Mouse (Mus musculus): ENCODE data around the gene Crot. TPM values are rescaled to one million over a fixed set of nuclear protein-coding genes. Genes with fewer than 3 reads are reported as not detected.
"Not testable (repeated sequence)": the region's sequence is repeated elsewhere in the genome, so short reads cannot be mapped to it uniquely, and the experiment has no call there.

Gene Crot
- polyA plus RNA-seq, 1 experiment from 2014 or later: 26.3 TPM

DNA sequence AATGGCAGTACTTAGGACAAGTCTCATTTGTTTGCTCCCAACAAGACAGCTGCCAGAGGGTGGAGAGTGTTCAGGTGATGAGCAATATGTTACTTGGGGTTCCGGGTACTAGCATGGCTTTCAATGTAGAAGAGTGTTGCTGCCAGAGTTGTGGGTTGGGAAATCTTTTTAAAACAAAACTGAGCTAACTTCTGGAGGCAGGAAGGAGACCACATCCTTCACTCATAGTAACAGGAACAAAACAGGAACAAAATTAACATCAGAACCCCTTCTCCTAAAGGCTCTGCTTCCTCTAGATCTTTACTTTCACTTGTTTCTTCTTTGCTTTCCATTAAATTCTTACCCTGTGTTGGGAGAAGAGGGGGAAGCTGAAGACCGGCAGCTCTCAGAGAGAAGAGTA, 43.5 kb downstream of the Crot start:
- Histone ChIP-seq H3K36me3 (ENCODE audit: insufficient read depth, low read length) (no peaks in the 10 kb centered on the region), H3K4me1 (ENCODE audit: insufficient read depth, low read depth, low read length) (no peaks in the 10 kb centered on the region), H3K27ac (ENCODE audit: low read length) (no peak overlapping the region), H3K9me3 (ENCODE audit: low read length) (no peaks in the 10 kb centered on the region), H3K27me3 (replicated peaks; ENCODE audit: insufficient read depth, low read length) (no peaks in the 10 kb centered on the region), H3K4me2 (replicated peaks; ENCODE audit: low read depth, low read length) (no peak overlapping the region), H3K4me3 (ENCODE audit: low read depth, low read length) (no peak overlapping the region), H3K9ac (replicated peaks; ENCODE audit: low read depth) (no peak overlapping the region)
- DNase-seq (ENCODE audit: low spot score) (no peak), ATAC-seq (no peak)
- WGBS: 80% methylated on average over 2 of the region's 2 CpGs
- TF ChIP-seq EP300 (IDR thresholded peaks at IDR 0.05): no peak
- no peak for TF ChIP-seq CTCF (IDR thresholded peaks at IDR 0.05)

DNA sequence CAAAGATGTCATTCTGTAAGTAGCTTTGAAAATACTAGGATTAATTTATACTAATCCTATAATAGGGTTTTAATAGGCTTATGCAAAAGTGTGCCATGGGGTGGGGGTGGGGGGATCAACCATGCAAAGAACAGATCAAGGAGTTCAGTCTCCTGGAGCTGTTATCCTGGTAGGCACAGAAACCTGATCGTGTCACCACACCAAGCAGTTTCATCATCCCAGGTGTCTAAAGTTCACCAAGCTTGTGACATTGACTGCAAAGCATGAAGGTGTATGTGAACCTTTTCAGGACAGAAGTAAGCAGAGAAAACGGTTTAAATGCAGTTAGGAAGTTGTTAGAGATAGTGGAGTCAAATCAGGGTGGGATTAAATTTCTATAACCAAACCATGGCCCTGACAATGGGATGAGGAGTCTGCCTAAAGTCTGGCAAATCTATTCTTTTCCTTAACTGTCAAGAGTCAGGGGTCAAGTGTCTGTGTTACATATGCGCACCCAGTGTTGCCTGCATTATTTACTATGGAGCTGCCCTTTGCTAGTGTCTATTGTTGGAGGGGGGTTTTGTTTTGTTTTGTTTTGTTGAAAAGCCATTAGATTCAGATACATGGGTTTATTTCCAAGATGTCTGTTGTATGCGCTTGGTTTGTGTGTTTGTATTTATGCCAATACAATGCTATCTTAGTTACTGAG, 49.6 kb downstream of the Crot start:
- Histone ChIP-seq H3K4me3 (ENCODE audit: low read depth, low read length) (no peak overlapping the region), H3K36me3 (ENCODE audit: insufficient read depth, low read length) (no peaks in the 10 kb centered on the region), H3K4me1 (ENCODE audit: insufficient read depth, low read depth, low read length) (no peaks in the 10 kb centered on the region), H3K9ac (replicated peaks; ENCODE audit: low read depth) (no peak overlapping the region), H3K27me3 (replicated peaks; ENCODE audit: insufficient read depth, low read length) (no peaks in the 10 kb centered on the region), H3K9me3 (ENCODE audit: low read length) (no peaks in the 10 kb centered on the region), H3K27ac (ENCODE audit: low read length) (no peak overlapping the region), H3K4me2 (replicated peaks; ENCODE audit: low read depth, low read length) (no peak overlapping the region)
- ATAC-seq (no peak), DNase-seq (ENCODE audit: low spot score) (no peak)
- 67% methylated on average over 4 of the region's 4 CpGs for WGBS
- no peak for TF ChIP-seq EP300 (IDR thresholded peaks at IDR 0.05)

DNA sequence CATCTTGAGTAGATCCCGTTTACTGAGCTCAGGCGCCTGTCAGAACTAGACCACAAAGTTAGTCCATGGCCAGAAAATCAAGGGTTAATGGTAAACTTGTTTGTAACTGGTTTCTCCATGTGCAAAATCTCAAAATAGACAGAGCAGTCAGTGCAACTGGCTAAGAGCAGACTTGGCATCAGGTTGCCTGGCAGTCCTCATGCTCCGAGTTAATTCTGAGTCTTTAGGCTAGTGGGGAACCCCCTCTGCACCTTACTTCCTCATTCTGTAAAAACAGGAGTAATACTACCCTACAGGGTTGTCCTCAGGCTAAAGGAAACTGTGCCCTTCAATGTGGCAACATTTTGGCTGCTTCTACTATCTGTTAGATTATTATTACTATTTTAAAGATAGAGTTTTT, 53.3 kb downstream of the Crot start:
- H3K9me3 ChIP-seq (ENCODE audit: low read length): no peaks in the 10 kb centered on the region
- no peak overlapping the region for H3K9ac ChIP-seq (replicated peaks; ENCODE audit: low read depth)
- H3K4me1 ChIP-seq (ENCODE audit: insufficient read depth, low read depth, low read length): no peaks in the 10 kb centered on the region
- DNase-seq (ENCODE audit: low spot score) (peak; percentile 37), ATAC-seq (no peak)
- H3K27me3 ChIP-seq (replicated peaks; ENCODE audit: insufficient read depth, low read length): no peaks in the 10 kb centered on the region
- H3K4me3 ChIP-seq (ENCODE audit: low read depth, low read length): no peak overlapping the region
- no peak overlapping the region for H3K27ac ChIP-seq (ENCODE audit: low read length)
- no peaks in the 10 kb centered on the region for H3K36me3 ChIP-seq (ENCODE audit: insufficient read depth, low read length)
- H3K4me2 ChIP-seq (replicated peaks; ENCODE audit: low read depth, low read length): no peak overlapping the region
- TF ChIP-seq CTCF (IDR thresholded peaks at IDR 0.05) (no peak), EP300 (IDR thresholded peaks at IDR 0.05) (no peak)
- 69% methylated on average over 3 of the region's 3 CpGs for WGBS

DNA sequence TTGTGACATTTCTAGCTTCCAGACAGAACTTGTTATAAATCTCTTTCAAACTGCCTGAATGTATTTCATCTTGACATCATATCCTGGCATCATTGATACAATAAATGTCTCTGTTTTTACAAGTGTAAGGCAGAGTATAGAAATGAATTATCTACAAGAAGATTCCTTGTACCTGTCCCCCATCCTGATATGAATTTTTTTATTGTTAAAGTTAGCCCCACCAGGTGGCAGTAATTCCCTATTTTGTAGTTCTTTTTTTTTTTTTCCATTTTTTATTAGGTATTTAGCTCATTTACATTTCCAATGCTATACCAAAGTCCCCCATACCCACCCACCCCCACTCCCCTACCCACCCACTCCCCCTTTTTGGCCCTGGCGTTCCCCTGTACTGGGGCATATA, 55.9 kb downstream of the Crot start:
- DNase-seq (ENCODE audit: low spot score); ATAC-seq: not testable (repeated sequence)
- WGBS: no CpG with 5 or more reads among the region's 1 CpGs

DNA sequence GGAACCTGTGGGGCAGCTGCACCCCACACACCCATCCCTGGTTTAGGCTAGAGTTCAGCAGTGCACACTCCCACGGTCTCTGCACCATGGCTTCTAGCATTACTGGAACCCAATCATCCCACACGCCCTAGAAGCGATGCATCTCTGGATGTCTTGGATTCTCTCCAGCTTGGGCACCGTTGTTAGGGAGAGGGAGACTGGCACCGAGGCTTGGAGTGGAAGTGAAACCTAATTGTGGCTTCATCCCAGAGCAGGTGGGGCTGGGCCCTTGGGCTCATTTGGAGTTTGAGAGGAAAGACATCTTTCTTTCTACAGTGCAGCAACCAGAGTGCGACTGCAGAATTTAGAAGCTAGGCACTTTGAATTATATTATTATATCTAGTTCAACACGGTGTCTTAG, 59.2 kb downstream of the Crot start:
- H3K4me3 ChIP-seq (ENCODE audit: low read depth, low read length): no peak overlapping the region
- no peak overlapping the region for H3K4me2 ChIP-seq (replicated peaks; ENCODE audit: low read depth, low read length)
- no peak for TF ChIP-seq EP300 (IDR thresholded peaks at IDR 0.05)
- TF ChIP-seq CTCF (IDR thresholded peaks at IDR 0.05): no peak
- H3K9ac ChIP-seq (replicated peaks; ENCODE audit: low read depth): no peak overlapping the region
- H3K27ac ChIP-seq (ENCODE audit: low read length): no peak overlapping the region
- H3K27me3 ChIP-seq (replicated peaks; ENCODE audit: insufficient read depth, low read length): no peaks in the 10 kb centered on the region
- WGBS: 77% methylated on average over 7 of the region's 7 CpGs
- no peak for ATAC-seq
- no peaks in the 10 kb centered on the region for H3K4me1 ChIP-seq (ENCODE audit: insufficient read depth, low read depth, low read length)
- no peaks in the 10 kb centered on the region for H3K36me3 ChIP-seq (ENCODE audit: insufficient read depth, low read length)
- H3K9me3 ChIP-seq (ENCODE audit: low read length): no peaks in the 10 kb centered on the region
- DNase-seq (ENCODE audit: low spot score): no peak

More for the DNA sequence above, 55.9 kb downstream of the Crot start:
- not testable (repeated sequence) for H3K36me3 ChIP-seq (ENCODE audit: insufficient read depth, low read length); H3K4me1 ChIP-seq (ENCODE audit: insufficient read depth, low read depth, low read length); H3K27ac ChIP-seq (ENCODE audit: low read length); H3K9me3 ChIP-seq (ENCODE audit: low read length); H3K27me3 ChIP-seq (replicated peaks; ENCODE audit: insufficient read depth, low read length); H3K4me3 ChIP-seq (ENCODE audit: low read depth, low read length); H3K9ac ChIP-seq (replicated peaks; ENCODE audit: low read depth); H3K4me2 ChIP-seq (replicated peaks; ENCODE audit: low read depth, low read length)

DNA sequence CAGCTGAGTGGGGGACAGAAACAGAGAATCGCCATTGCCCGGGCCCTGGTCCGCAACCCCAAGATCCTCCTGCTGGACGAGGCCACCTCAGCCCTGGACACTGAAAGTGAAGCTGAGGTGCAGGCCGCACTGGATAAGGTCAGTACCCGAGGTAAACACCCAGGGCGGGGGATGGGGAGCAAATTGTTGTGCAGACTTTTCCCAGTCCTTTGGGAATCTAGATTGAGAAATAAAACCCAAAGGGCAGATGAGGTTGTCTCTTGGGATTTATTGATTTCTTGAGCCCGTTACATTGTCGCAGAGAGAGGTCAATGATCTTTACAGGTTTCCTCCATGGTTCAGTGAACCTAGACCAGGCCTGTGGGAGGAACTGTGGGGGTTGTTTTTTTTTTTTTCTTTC, 68.7 kb downstream of the Crot start:
- DNase-seq (ENCODE audit: low spot score) (no peak), ATAC-seq (no peak)
- WGBS: 81% methylated on average over 9 of the region's 9 CpGs
- TF ChIP-seq CTCF (IDR thresholded peaks at IDR 0.05): no peak
- no peak for TF ChIP-seq EP300 (IDR thresholded peaks at IDR 0.05)
- no peak overlapping the region for H3K27ac ChIP-seq (ENCODE audit: low read length)
- H3K4me3 ChIP-seq (ENCODE audit: low read depth, low read length): no peak overlapping the region
- no peak overlapping the region for H3K4me2 ChIP-seq (replicated peaks; ENCODE audit: low read depth, low read length)
- H3K36me3 ChIP-seq (ENCODE audit: insufficient read depth, low read length): no peaks in the 10 kb centered on the region
- H3K4me1 ChIP-seq (ENCODE audit: insufficient read depth, low read depth, low read length): no peaks in the 10 kb centered on the region
- H3K9me3 ChIP-seq (ENCODE audit: low read length): no peaks in the 10 kb centered on the region
- H3K27me3 ChIP-seq (replicated peaks; ENCODE audit: insufficient read depth, low read length): no peaks in the 10 kb centered on the region
- no peak overlapping the region for H3K9ac ChIP-seq (replicated peaks; ENCODE audit: low read depth)

DNA sequence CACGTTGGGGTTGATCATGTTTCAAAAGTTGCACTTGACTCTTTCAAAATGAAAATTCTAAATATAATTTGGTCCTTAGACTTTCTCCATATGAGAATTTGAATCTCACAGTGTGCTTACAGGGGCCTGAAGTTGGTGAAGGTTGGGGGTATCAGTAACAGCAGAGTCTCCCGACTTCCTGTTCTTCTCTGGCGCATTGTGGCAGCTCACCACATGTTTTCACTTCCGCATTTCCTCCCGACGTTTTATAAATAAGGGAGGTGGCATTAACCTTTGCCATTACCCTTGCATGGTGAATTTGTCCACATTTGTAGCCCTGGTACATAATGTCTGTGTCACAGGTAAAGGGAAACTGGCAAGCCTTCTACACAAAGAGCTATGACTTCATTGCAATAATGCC, 80.1 kb downstream of the Crot start:
- H3K4me2 ChIP-seq (replicated peaks; ENCODE audit: low read depth, low read length): no peak overlapping the region
- no peak for TF ChIP-seq EP300 (IDR thresholded peaks at IDR 0.05)
- no peak for TF ChIP-seq CTCF (IDR thresholded peaks at IDR 0.05)
- no peaks in the 10 kb centered on the region for H3K36me3 ChIP-seq (ENCODE audit: insufficient read depth, low read length)
- ATAC-seq (no peak), DNase-seq (ENCODE audit: low spot score) (no peak)
- no peaks in the 10 kb centered on the region for H3K27me3 ChIP-seq (replicated peaks; ENCODE audit: insufficient read depth, low read length)
- H3K27ac ChIP-seq (ENCODE audit: low read length): no peak overlapping the region
- no peak overlapping the region for H3K9ac ChIP-seq (replicated peaks; ENCODE audit: low read depth)
- 65% methylated on average over 6 of the region's 6 CpGs for WGBS
- H3K4me3 ChIP-seq (ENCODE audit: low read depth, low read length): no peak overlapping the region
- no peaks in the 10 kb centered on the region for H3K4me1 ChIP-seq (ENCODE audit: insufficient read depth, low read depth, low read length)
- H3K9me3 ChIP-seq (ENCODE audit: low read length): no peaks in the 10 kb centered on the region

Measured in lung, postnatal 0 days (tissue).